Mouse (Mus musculus) ovary, adult 10 weeks (tissue): ENCODE data around the gene Mrps22. TPM values are rescaled to one million over a fixed set of nuclear protein-coding genes. Genes with fewer than 3 reads are reported as not detected.

Experiments used
- polyA plus RNA-seq: library from polyadenylated mRNA; stranded (reverse); fragments of 350-450 nt; fragmentation: Illumina TruSeq; extraction: RNeasy Lipid Tissue Mini Kit (QIAGEN cat#74804); gene quantifications from one replicate; pipeline ENCODE4 v1.2.3, GENCODE M21; 2014

The Mrps22 gene
- polyA plus RNA-seq = 88.5 TPM

DNA sequence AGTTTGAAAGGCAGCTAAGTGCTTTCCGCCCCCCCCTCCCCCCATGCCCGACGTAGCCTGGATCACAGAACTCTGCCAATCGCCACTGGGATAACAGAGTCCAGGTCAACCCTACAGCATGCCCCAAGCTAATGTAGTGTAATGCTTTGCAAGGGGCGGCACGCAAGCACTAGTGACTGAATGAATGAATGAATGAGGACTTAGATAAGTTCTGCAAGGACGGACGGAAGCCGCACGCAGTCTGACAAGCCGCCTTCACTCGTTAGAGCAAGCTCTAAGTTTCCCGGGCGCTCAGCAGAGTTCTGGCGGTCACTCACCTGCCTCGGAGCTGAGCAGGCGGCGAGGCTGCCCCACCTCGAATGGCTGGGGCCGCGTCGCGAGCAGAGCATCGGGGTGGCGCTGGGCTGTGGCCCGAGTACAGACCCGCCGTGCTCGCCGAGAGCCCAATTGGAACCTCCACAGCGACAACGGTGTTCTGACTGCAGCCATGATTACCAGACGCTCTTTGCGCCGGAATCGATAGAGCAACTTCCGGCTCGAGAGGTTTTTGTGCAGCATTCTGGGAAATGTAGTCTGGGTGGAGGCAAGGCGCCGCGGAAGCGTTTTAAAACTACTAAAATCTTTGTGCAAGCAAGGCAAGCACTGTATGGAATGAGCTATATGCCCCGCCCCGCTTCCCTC lies at the start of gene Mrps22:
Gene Mrps22 (minus strand): TSS at position 505 of the 681 bp plus-strand sequence.

DNA sequence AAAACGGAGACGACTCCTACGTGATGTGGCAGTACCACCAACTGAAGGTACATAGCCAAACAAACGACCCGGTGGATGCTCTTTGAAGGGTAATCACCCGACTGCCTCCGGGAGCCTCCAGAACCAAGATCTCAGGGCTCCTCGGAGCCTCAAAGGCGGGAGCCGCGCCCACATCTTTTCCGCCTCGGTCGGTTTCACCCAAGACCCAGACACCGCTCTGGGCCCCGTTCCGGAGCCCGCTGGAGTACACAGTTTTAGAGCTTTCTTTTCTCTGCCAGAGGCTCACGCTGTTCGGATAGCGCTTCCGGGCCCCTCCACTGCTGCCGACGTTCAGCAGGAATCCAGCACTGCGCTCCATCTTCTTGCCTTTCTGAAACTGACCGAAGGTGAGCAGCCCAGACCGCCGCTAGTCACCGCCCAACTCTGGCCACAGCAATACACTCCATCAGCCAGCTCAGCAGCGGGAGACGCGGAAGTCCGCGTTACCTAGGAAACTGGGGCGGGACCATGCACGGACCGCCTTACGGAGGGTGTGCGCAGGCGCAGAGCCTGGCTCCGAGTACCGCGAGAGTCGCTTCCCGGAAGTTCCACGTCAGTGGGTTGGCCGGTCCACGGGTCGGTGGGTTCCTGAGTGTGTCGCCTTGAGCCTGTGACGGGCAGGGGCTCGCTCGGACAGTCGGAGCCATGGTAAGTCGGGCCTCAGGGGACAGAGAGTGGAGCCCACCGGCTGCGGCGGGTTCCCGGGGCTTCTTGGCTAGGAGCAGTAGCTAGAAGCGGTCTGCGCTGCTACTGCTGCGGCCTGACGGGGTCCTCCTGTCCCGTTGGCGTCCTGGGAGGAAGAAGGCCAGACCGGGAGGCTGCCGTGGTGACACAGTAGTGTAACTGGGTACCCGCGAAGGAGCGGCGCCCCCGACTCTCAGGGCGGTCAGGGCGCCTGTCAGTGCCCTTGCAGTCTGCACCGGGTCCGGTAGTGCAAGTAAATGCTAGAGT lies 38.0 kb downstream of the Mrps22 start, which contains the start of gene Copb2:
Gene Copb2 (plus strand): TSS at position 585 of the 990 bp plus-strand sequence.

Other genes with a start within 250 kb of the Mrps22 start
- 1.5 TPM for gene Rbp1, start 178.7 kb downstream of the Mrps22 start, polyA plus RNA-seq
- gene Rbp2, start 115.5 kb downstream of the Mrps22 start, polyA plus RNA-seq = not detected
- 404 TPM for gene Copb2, start 37.9 kb downstream of the Mrps22 start, polyA plus RNA-seq
- gene Prr23a1, start 240.8 kb upstream of the Mrps22 start, polyA plus RNA-seq = not detected